Mouse (Mus musculus): Measurements from ENCODE around the gene Gm11983. TPM values are rescaled to one million over a fixed set of nuclear protein-coding genes. Genes with fewer than 3 reads are reported as not detected.
"Not testable (repeated sequence)": the region's sequence is repeated elsewhere in the genome, so short reads cannot be mapped to it uniquely, and the experiment has no call there.

Gm11983 gene
- total RNA-seq, 1 experiment = not detected

DNA sequence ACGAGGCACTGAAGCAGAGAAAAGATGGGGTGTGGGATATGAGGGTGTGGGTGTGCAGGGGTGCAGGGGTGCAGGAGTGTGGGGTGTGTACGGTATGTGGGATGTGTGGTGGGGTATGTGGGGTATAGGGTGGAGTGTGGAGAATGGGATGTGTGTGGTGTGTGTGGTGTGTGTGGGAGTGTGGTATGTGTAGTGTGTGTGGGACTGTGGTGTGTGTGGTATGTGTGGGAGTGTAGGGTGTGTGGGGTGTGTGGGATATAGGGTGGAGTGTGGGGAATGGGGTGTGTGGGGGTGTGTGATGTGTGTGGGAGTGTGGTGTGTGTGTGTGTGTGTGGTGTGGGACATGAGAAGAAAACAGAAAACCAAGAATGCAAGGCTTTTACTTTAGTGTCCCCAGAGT, 14.3 kb downstream of the Gm11983 start:
- Histone ChIP-seq H3K9ac (ENCODE audit: insufficient read depth, low read depth, low read length, poor library complexity, severe bottlenecking) (no peak overlapping the region), H3K27ac (ENCODE audit: insufficient read depth, low read depth, low read length, poor library complexity, severe bottlenecking) (no peak overlapping the region), H3K4me1 (ENCODE audit: control insufficient read depth in 2 of 2, insufficient read depth in 2 of 2, low read length in 2 of 2, poor library complexity in 1 of 2) (no peaks in the 10 kb centered on the region), H3K4me3 (ENCODE audit: insufficient read depth in 1 of 2, low read depth in 1 of 2, low read length in 2 of 2, poor library complexity in 1 of 2, severe bottlenecking in 1 of 2) (no peak overlapping the region), H3K9me3 (ENCODE audit: control insufficient read depth, insufficient read depth, low read depth, low read length) (0 out of 2 replicates have a peak, but pooled peaks cover 3% of the 10 kb centered on the region), H3K36me3 (ENCODE audit: control insufficient read depth, insufficient read depth, low read length, poor library complexity, severe bottlenecking) (no peaks in the 10 kb centered on the region)
- no peak for DNase-seq (ENCODE audit: low read depth, low spot score)
- TF ChIP-seq MAFK (IDR thresholded peaks at IDR 0.05; ENCODE audit: insufficient read depth, low read depth, low read length) (no peak), ZC3H11A (IDR thresholded peaks at IDR 0.05; ENCODE audit: borderline replicate concordance, low read depth, low read length) (no peak), ZNF384 (IDR thresholded peaks at IDR 0.05; ENCODE audit: low read depth, low read length) (no peak), CHD2 (IDR thresholded peaks at IDR 0.05; ENCODE audit: low read depth, low read length) (no peak), HCFC1 (IDR thresholded peaks at IDR 0.05; ENCODE audit: borderline replicate concordance, insufficient read depth, low read length) (no peak)
- in situ Hi-C loops (cut with MboI; ENCODE audit: low sequenced_read_pairs in 2 of 2, unreplicated experiment in 2 of 2) = no loop called here

DNA sequence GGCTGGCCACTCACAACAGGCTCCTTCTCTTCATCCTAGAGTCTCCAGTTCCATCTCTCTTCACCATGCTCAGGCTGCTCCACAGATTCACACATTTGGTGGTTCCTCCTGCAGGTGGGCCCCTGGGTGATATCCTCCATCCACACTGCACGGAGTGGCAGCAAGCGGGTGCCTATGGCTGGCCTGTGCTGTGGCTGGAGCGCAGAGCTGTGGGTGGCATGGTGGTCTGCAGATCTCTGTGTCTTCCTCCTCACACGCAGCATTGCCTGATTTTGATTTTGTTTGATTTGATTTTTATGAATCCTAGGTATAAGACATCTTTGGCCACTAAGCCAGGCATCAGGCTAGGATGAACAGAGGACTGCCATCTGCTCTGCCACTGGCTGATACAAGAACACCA, 23.0 kb downstream of the Gm11983 start:
- H3K27ac ChIP-seq (ENCODE audit: insufficient read depth, low read depth, low read length, poor library complexity, severe bottlenecking) = no peak overlapping the region
- H3K4me1 ChIP-seq (ENCODE audit: control insufficient read depth in 2 of 2, insufficient read depth in 2 of 2, low read length in 2 of 2, poor library complexity in 1 of 2) = no peaks in the 10 kb centered on the region
- H3K36me3 ChIP-seq (ENCODE audit: control insufficient read depth, insufficient read depth, low read length, poor library complexity, severe bottlenecking) = no peaks in the 10 kb centered on the region
- no peak overlapping the region for H3K4me3 ChIP-seq (ENCODE audit: insufficient read depth in 1 of 2, low read depth in 1 of 2, low read length in 2 of 2, poor library complexity in 1 of 2, severe bottlenecking in 1 of 2)
- H3K9me3 ChIP-seq (ENCODE audit: control insufficient read depth, insufficient read depth, low read depth, low read length) = no peaks in the 10 kb centered on the region
- H3K9ac ChIP-seq (ENCODE audit: insufficient read depth, low read depth, low read length, poor library complexity, severe bottlenecking) = no peak overlapping the region
- in situ Hi-C loops (cut with MboI; ENCODE audit: low sequenced_read_pairs in 2 of 2, unreplicated experiment in 2 of 2) = no loop called here
- TF ChIP-seq CHD2 (IDR thresholded peaks at IDR 0.05; ENCODE audit: low read depth, low read length) = no peak
- TF ChIP-seq MAFK (IDR thresholded peaks at IDR 0.05; ENCODE audit: insufficient read depth, low read depth, low read length) = no peak
- no peak for TF ChIP-seq HCFC1 (IDR thresholded peaks at IDR 0.05; ENCODE audit: borderline replicate concordance, insufficient read depth, low read length)
- no peak for TF ChIP-seq ZNF384 (IDR thresholded peaks at IDR 0.05; ENCODE audit: low read depth, low read length)
- TF ChIP-seq ZC3H11A (IDR thresholded peaks at IDR 0.05; ENCODE audit: borderline replicate concordance, low read depth, low read length) = no peak
- no peak for DNase-seq (ENCODE audit: low read depth, low spot score)

DNA sequence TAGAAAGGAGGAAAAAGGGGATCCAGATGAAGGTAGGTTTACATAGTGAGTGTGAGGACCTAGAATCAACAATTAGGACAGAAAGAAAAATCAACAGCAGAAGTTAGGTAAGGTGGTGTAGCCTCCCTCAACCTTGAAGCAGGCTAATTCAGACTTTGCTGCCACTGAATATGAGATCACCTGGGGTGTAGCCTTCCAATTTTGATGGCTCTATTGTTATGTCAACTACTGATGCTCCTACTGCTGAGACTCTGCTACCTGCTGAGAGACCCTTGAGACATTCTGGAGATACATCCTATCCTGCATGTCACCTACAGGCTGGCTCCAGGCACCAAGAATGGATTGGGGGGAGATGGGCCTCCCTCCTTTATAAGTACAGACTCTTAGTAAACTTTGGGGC, 34.6 kb downstream of the Gm11983 start:
- H3K4me3 ChIP-seq (ENCODE audit: insufficient read depth in 1 of 2, low read depth in 1 of 2, low read length in 2 of 2, poor library complexity in 1 of 2, severe bottlenecking in 1 of 2); H3K4me1 ChIP-seq (ENCODE audit: control insufficient read depth in 2 of 2, insufficient read depth in 2 of 2, low read length in 2 of 2, poor library complexity in 1 of 2); H3K9me3 ChIP-seq (ENCODE audit: control insufficient read depth, insufficient read depth, low read depth, low read length); H3K36me3 ChIP-seq (ENCODE audit: control insufficient read depth, insufficient read depth, low read length, poor library complexity, severe bottlenecking); in situ Hi-C loops (cut with MboI; ENCODE audit: low sequenced_read_pairs in 2 of 2, unreplicated experiment in 2 of 2); H3K9ac ChIP-seq (ENCODE audit: insufficient read depth, low read depth, low read length, poor library complexity, severe bottlenecking); DNase-seq (ENCODE audit: low read depth, low spot score); H3K27ac ChIP-seq (ENCODE audit: insufficient read depth, low read depth, low read length, poor library complexity, severe bottlenecking): not testable (repeated sequence)

DNA sequence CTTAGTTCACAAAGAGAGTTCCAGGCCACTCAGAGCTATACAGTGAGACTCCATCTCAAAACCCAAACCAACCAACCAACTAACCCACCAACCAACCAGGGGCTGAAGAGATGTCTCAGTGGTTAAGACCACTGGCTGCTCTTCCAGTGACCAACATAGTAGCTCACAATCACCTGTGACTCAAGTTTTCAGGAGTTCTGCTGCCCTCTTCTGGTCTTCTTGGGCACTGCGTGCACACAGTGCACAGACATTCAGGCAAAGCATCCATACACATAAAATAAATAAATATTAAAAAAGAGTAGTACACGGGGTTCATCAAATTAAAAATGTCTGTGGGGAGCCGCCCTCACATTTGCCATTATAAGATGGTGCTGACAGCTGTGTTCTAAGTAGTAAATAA, 46.8 kb downstream of the Gm11983 start:
- in situ Hi-C loops (cut with MboI; ENCODE audit: low sequenced_read_pairs in 2 of 2, unreplicated experiment in 2 of 2) = no loop called here
- no peak overlapping the region for H3K4me3 ChIP-seq (ENCODE audit: insufficient read depth in 1 of 2, low read depth in 1 of 2, low read length in 2 of 2, poor library complexity in 1 of 2, severe bottlenecking in 1 of 2)
- no peaks in the 10 kb centered on the region for H3K4me1 ChIP-seq (ENCODE audit: control insufficient read depth in 2 of 2, insufficient read depth in 2 of 2, low read length in 2 of 2, poor library complexity in 1 of 2)
- H3K9ac ChIP-seq (ENCODE audit: insufficient read depth, low read depth, low read length, poor library complexity, severe bottlenecking) = no peak overlapping the region
- no peak for DNase-seq (ENCODE audit: low read depth, low spot score)
- peaks cover 2% of the 10 kb centered on the region; the same call in 1 of the 2 replicates for H3K36me3 ChIP-seq (ENCODE audit: control insufficient read depth, insufficient read depth, low read length, poor library complexity, severe bottlenecking)
- peaks cover 16% of the 10 kb centered on the region for H3K9me3 ChIP-seq (ENCODE audit: control insufficient read depth, insufficient read depth, low read depth, low read length)
- TF ChIP-seq ZC3H11A (IDR thresholded peaks at IDR 0.05; ENCODE audit: borderline replicate concordance, low read depth, low read length) (no peak), CHD2 (IDR thresholded peaks at IDR 0.05; ENCODE audit: low read depth, low read length) (no peak), HCFC1 (IDR thresholded peaks at IDR 0.05; ENCODE audit: borderline replicate concordance, insufficient read depth, low read length) (no peak), ZNF384 (IDR thresholded peaks at IDR 0.05; ENCODE audit: low read depth, low read length) (no peak), MAFK (IDR thresholded peaks at IDR 0.05; ENCODE audit: insufficient read depth, low read depth, low read length) (no peak)
- H3K27ac ChIP-seq (ENCODE audit: insufficient read depth, low read depth, low read length, poor library complexity, severe bottlenecking) = no peak overlapping the region

Other genes with a start within 250 kb of the Gm11983 start
- gene Nacad, start 231.6 kb downstream of the Gm11983 start, total RNA-seq (2012; rRNA removed) = 0.85 and 1.4 TPM in 2 replicates
- gene Tbrg4, start 211.6 kb downstream of the Gm11983 start, total RNA-seq (2012; rRNA removed) = 178 and 226 TPM in 2 replicates
- gene Wap, start 199.0 kb downstream of the Gm11983 start, total RNA-seq (2012; rRNA removed) = not detected in 2 replicates
- gene Ramp3, start 179.1 kb downstream of the Gm11983 start, total RNA-seq (2012; rRNA removed) = 24.1 and 47.9 TPM in 2 replicates
- 5.5 and 7.5 TPM in 2 replicates for gene Adcy1, start 225.8 kb upstream of the Gm11983 start, total RNA-seq (2012; rRNA removed)

All from ES-E14 (cell line).